Mouse (Mus musculus): Measurements from ENCODE around the gene Kif4. TPM values are rescaled to one million over a fixed set of nuclear protein-coding genes. Genes with fewer than 3 reads are reported as not detected.

The Kif4 gene
- polyA plus RNA-seq, 1 experiment from 2014 or later = 3.6 TPM

DNA sequence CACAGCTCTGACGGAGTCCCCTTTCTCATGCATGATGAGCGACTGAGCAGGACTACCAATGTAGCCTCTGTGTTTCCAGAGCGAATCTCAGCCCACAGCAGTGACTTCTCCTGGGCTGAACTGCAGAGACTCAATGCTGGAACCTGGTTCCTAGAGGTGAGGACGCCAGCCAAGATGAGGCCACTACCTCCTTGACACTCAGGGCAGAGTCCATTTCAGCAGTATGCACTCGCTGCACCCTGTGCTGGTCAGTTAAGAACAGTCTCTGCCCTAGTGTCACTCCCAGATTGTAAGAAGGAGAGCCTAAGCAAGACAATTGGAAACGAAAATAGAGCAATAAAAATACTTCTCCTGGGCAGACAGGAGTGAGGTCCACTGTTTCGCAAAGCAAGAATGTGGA is 108.8 kb downstream of the Kif4 start:
- 0 out of 2 replicates have a peak, but pooled peaks cover 5% of the 10 kb centered on the region for H3K27me3 ChIP-seq (replicated peaks)
- 71% methylated on average over 7 of the region's 7 CpGs for whole genome bisulfite sequencing
- no peak overlapping the region for H3K4me2 ChIP-seq
- no peak for ATAC-seq (ENCODE audit: low FRiP score)
- H3K4me3 ChIP-seq (replicated peaks) = no peak overlapping the region
- no peaks in the 10 kb centered on the region for H3K36me3 ChIP-seq
- no peak overlapping the region for H3K27ac ChIP-seq (replicated peaks)
- peaks cover 3% of the 10 kb centered on the region; the same call in 1 of the 2 replicates for H3K4me1 ChIP-seq
- H3K9ac ChIP-seq (replicated peaks) = no peak overlapping the region
- no peaks in the 10 kb centered on the region for H3K9me3 ChIP-seq (replicated peaks)

DNA sequence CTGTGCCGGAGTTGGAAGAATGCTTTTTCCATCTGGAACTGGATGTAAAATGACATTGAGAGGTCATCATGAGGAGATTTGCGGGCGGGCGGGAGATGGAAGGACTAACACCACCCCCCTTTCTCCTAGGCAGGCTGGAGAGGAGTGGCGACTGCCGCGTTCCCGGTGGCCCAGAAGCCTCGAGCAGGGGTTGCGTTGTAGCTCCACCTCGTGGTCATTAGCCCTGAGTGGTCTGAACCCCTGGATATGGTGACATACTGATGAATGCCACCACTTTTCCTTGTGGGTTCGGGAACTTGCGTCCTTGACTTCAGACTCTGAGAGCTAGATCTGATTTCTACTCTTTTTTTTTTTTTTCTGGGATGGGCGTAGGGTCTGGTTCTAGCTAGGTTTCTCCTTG is 113.4 kb downstream of the Kif4 start:
- H3K27me3 ChIP-seq (replicated peaks) = 0 out of 2 replicates have a peak, but pooled peaks cover 5% of the 10 kb centered on the region
- H3K36me3 ChIP-seq = no peaks in the 10 kb centered on the region
- 21% methylated on average over 14 of the region's 14 CpGs for WGBS
- H3K4me3 ChIP-seq (replicated peaks) = peak overlapping the region; percentile 37
- peak; percentile 89 for ATAC-seq (ENCODE audit: low FRiP score)
- no peak overlapping the region for H3K27ac ChIP-seq (replicated peaks)
- H3K9ac ChIP-seq (replicated peaks) = peak overlapping the region; percentile 40; the same call in 1 of the 2 replicates
- no peaks in the 10 kb centered on the region for H3K9me3 ChIP-seq (replicated peaks)
- peaks cover 5% of the 10 kb centered on the region; the same call in 1 of the 2 replicates for H3K4me1 ChIP-seq
- peak overlapping the region; percentile 56 for H3K4me2 ChIP-seq

DNA sequence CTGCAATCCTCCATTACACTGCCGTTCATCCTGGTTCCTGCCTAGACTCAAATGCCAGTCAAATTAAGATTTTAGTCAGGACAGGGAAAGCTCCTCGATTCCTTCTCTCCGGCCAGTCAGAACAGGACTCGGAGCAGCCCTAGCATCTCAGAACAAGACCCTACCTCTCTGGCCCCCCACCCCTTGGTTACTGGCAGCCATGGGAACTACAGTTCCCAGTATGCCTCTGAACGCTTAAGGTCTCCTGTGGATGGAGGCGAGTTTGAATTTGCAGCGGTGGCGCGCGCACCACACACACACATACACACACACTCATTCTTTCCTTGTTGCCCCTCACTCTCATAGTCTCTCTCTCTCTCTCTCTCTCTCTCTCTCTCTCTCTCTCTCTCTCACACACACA is 113.9 kb downstream of the Kif4 start:
- H3K9ac ChIP-seq (replicated peaks) = peak overlapping the region; percentile 40
- H3K4me3 ChIP-seq (replicated peaks) = peak overlapping the region; percentile 37
- H3K27me3 ChIP-seq (replicated peaks) = 0 out of 2 replicates have a peak, but pooled peaks cover 5% of the 10 kb centered on the region
- peak; percentile 91 for ATAC-seq (ENCODE audit: low FRiP score)
- no peaks in the 10 kb centered on the region for H3K36me3 ChIP-seq
- H3K4me1 ChIP-seq = peaks cover 5% of the 10 kb centered on the region; the same call in 1 of the 2 replicates
- no peak overlapping the region for H3K27ac ChIP-seq (replicated peaks)
- no peaks in the 10 kb centered on the region for H3K9me3 ChIP-seq (replicated peaks)
- WGBS = 36% methylated on average over 10 of the region's 10 CpGs
- peak overlapping the region; percentile 56 for H3K4me2 ChIP-seq

DNA sequence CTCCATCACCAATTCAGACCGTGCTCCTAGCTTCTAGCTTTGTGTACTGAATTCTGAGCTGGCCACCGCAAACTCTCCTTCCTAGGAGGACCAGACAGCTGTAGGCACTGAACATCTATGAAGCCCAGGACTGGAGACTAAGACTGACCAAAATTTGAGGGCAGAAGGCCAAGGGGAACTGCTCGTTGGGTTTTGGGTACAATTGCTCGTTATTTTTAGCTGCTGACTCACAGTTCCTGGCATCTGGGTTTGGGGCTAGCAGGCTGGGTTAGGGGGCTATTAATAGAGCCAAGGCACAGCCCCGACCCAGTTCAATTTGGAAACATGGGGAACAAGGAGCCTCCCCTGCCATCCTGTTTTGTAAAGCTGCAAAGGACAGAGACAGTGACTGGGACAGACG is 115.2 kb downstream of the Kif4 start:
- Histone ChIP-seq H3K4me2 (no peak overlapping the region), H3K27ac (replicated peaks) (no peak overlapping the region), H3K4me3 (replicated peaks) (no peak overlapping the region), H3K9me3 (replicated peaks) (no peaks in the 10 kb centered on the region), H3K27me3 (replicated peaks) (0 out of 2 replicates have a peak, but pooled peaks cover 2% of the 10 kb centered on the region), H3K36me3 (no peaks in the 10 kb centered on the region), H3K4me1 (peaks cover 5% of the 10 kb centered on the region; the same call in 1 of the 2 replicates), H3K9ac (replicated peaks) (no peak overlapping the region)
- WGBS = 68% methylated on average over 6 of the region's 6 CpGs
- no peak for ATAC-seq (ENCODE audit: low FRiP score)

DNA sequence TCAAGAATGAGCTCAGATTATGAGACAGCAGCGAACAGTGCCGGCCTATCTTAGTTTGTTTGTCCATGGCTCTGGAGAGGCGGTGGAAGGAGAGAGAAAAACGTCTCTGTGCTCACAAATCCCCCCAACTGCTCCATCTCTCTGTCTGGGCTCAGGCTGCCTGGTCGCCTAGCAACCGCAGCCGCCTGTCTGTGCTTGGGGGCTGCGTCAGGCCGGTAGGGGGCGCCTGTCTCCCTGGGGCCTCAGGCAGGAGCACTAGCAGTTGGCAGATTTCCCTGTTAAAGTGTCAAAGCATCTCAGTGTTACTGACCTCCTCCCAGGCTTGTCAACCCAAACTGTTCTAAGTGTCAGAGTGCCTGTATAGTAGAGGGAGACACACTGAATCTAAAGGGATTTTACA is 116.4 kb downstream of the Kif4 start:
- ATAC-seq (ENCODE audit: low FRiP score) = peak; percentile 78
- no peaks in the 10 kb centered on the region for H3K36me3 ChIP-seq
- no peak overlapping the region for H3K9ac ChIP-seq (replicated peaks)
- peaks cover 5% of the 10 kb centered on the region; the same call in 1 of the 2 replicates for H3K4me1 ChIP-seq
- H3K9me3 ChIP-seq (replicated peaks) = no peaks in the 10 kb centered on the region
- 6% methylated on average over 10 of the region's 10 CpGs for WGBS
- H3K4me3 ChIP-seq (replicated peaks) = no peak overlapping the region
- H3K27ac ChIP-seq (replicated peaks) = no peak overlapping the region
- H3K4me2 ChIP-seq = no peak overlapping the region
- H3K27me3 ChIP-seq (replicated peaks) = 0 out of 2 replicates have a peak, but pooled peaks cover 2% of the 10 kb centered on the region

DNA sequence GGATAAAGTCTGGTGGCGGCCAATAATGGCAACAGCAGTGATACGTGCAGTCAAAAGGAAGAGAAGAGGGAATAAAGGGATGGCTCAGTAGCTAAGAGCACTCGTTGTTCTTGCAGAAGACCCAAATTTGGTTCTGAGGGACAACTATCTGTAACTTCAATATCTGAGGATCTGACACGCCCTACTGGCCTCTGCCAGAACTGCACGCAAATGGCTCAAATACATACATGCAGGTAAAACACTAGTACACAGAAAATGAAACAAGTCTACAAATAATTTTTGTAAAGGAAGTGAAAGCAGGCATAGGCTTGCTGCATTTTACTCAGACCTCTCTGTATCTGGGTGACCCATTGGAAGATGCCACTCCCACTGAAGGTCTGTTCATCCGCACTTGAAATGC is 140.3 kb downstream of the Kif4 start:
- Histone ChIP-seq H3K27me3 (replicated peaks) (no peaks in the 10 kb centered on the region), H3K4me1 (0 out of 2 replicates have a peak, but pooled peaks cover 4% of the 10 kb centered on the region), H3K4me3 (replicated peaks) (no peak overlapping the region), H3K9me3 (replicated peaks) (no peaks in the 10 kb centered on the region), H3K27ac (replicated peaks) (no peak overlapping the region), H3K4me2 (no peak overlapping the region), H3K36me3 (no peaks in the 10 kb centered on the region), H3K9ac (replicated peaks) (no peak overlapping the region)
- ATAC-seq (ENCODE audit: low FRiP score) = no peak
- WGBS = 89% methylated on average over 6 of the region's 6 CpGs

DNA sequence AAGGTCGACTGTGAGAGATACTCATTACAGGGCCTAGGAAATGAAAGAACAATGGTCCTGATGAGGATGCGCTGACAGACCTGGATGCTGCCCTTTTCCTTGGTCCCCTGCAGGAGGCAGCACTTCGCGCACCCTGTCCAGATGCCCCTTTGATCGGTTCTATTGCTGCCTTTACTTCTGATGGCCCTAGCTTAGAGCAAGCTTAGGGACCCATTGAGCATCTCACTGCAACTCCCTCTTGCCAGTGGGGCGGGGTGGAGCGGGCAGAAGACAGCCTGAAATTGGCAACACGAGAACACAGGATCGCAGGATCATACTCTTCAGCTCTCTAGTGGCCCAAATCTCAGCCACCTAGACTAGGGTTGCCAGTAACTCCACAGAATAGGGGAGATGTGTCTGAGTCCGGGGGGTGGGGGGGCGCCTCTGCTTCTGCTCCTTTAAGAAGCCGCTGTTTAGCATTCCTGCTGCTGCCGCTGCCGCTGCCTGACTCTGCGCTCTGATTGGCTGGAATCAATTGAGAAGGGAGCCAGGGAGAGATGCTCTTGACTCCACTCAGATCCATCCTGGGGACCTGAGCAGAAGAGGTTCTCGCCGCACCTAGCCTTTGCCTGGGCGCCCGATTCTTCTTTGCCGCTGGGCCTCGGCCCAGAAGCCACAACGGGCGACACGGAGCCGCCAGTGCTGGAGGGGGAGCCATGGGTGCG is 141.8 kb downstream of the Kif4 start, which contains the start of gene Dlg3:
Gene Dlg3 (plus strand): TSS at position 542 of the 704 bp plus-strand sequence.
- Histone ChIP-seq H3K27me3 (replicated peaks) (no peaks in the 10 kb centered on the region), H3K27ac (replicated peaks) (peak within 1 kb of the TSS; percentile 90), H3K9me3 (replicated peaks) (no peaks in the 10 kb centered on the region), H3K4me1 (peaks cover 10% of the 10 kb centered on the region; the same call in 1 of the 2 replicates), H3K36me3 (no peaks in the 10 kb centered on the region), H3K4me2 (peak within 1 kb of the TSS; percentile 59), H3K9ac (replicated peaks) (peak within 1 kb of the TSS; percentile 64), H3K4me3 (replicated peaks) (peak within 1 kb of the TSS; percentile 61)
- ATAC-seq (ENCODE audit: low FRiP score) = peak; percentile 92
- WGBS = 14% methylated on average over 26 of the region's 26 CpGs

DNA sequence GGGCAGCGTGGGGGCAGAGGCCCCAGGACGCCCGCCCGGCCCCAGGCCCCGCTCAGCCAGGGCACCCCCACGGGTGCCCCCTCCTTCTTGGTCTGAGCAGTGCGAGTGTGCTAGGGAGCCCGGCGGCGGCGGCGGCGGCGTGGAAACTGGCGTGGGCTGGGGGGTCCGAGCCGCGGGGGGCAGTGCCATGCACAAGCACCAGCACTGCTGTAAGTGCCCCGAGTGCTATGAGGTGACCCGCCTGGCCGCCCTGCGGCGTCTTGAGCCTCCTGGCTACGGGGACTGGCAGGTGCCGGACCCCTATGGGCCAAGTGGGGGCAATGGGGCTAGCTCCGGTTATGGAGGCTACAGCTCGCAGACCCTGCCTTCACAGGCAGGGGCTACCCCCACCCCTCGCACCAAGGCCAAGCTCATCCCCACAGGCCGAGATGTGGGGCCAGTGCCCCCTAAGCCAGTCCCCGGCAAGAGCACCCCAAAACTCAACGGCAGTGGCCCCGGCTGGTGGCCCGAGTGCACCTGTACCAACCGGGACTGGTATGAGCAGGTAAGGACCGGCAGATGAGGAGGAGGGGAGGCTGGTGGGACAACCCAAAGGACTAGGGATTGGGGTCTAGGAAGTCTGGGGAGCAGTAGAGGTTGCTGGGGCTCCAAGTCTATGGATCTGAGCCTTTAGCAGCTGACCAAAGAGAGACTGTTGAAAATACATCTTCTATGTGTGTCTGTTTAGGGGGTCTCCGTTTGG is 142.5 kb downstream of the Kif4 start:
- ATAC-seq (ENCODE audit: low FRiP score) = peak; percentile 56
- H3K27ac ChIP-seq (replicated peaks) = peak overlapping the region; percentile 90
- peak overlapping the region; percentile 59 for H3K4me2 ChIP-seq
- H3K36me3 ChIP-seq = no peaks in the 10 kb centered on the region
- H3K9ac ChIP-seq (replicated peaks) = peak overlapping the region; percentile 64
- WGBS = 16% methylated on average over 22 of the region's 36 CpGs
- no peaks in the 10 kb centered on the region for H3K27me3 ChIP-seq (replicated peaks)
- peak overlapping the region; percentile 61 for H3K4me3 ChIP-seq (replicated peaks)
- peaks cover 10% of the 10 kb centered on the region; the same call in 1 of the 2 replicates for H3K4me1 ChIP-seq
- H3K9me3 ChIP-seq (replicated peaks) = no peaks in the 10 kb centered on the region

DNA sequence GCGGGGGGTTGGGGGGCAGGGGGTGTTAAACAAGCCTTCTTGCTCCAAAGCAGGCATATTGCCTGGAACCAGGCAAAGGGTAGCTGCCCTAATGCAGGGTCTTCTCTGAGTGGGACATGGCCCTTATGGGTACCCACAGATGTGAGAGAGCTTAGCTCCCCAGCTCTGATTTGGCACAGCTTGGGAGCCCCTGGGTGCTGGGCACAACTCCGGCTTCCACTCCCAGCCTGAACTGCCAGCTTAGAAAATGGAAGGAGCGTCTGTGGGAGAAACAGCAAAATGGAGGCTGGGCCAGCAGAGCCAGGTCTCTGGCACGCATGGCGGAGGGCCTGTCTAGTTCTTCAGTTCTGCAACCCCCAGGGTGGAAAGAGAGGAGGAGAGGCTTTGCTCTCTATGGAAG is 143.7 kb downstream of the Kif4 start:
- Histone ChIP-seq H3K4me2 (peak overlapping the region; percentile 59), H3K36me3 (no peaks in the 10 kb centered on the region), H3K9me3 (replicated peaks) (no peaks in the 10 kb centered on the region), H3K4me3 (replicated peaks) (peak overlapping the region; percentile 61), H3K27me3 (replicated peaks) (no peaks in the 10 kb centered on the region), H3K9ac (replicated peaks) (peak overlapping the region; percentile 64), H3K4me1 (peaks cover 10% of the 10 kb centered on the region; the same call in 1 of the 2 replicates), H3K27ac (replicated peaks) (peak overlapping the region; percentile 90)
- ATAC-seq (ENCODE audit: low FRiP score) = no peak
- 64% methylated on average over 5 of the region's 5 CpGs for WGBS

DNA sequence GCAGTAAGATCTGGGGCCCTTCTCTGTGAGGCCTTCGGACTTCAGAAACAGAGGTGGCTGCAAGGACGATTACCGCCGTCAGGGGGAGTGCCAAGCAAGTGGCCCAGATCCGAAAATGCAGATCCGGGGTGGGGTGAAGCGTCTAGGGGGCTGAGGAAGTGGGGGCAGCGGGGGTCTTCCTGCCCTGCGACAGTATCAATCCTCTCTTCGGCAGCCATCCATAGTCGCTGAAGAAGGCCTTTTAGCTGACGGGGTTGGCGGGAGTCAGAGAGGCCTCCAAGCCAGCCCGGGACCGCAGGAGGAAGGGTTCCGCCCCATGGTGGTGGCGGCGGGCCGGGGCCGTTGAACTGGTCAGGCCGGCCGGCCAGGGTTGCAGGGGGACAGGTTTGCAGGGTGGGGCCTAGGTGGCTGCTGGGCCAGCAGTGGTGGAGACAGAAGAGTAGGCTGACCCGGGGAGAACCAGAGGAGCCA is 148.8 kb downstream of the Kif4 start:
- peak overlapping the region; percentile 44 for H3K4me2 ChIP-seq
- peaks cover 25% of the 10 kb centered on the region; the same call in 1 of the 2 replicates for H3K4me1 ChIP-seq
- ATAC-seq (ENCODE audit: low FRiP score) = no peak
- no peaks in the 10 kb centered on the region for H3K36me3 ChIP-seq
- peak overlapping the region; percentile 30 for H3K9ac ChIP-seq (replicated peaks)
- no peaks in the 10 kb centered on the region for H3K9me3 ChIP-seq (replicated peaks)
- no peaks in the 10 kb centered on the region for H3K27me3 ChIP-seq (replicated peaks)
- peak overlapping the region; percentile 28 for H3K4me3 ChIP-seq (replicated peaks)
- 7% methylated on average over 23 of the region's 23 CpGs for WGBS
- H3K27ac ChIP-seq (replicated peaks) = no peak overlapping the region

DNA sequence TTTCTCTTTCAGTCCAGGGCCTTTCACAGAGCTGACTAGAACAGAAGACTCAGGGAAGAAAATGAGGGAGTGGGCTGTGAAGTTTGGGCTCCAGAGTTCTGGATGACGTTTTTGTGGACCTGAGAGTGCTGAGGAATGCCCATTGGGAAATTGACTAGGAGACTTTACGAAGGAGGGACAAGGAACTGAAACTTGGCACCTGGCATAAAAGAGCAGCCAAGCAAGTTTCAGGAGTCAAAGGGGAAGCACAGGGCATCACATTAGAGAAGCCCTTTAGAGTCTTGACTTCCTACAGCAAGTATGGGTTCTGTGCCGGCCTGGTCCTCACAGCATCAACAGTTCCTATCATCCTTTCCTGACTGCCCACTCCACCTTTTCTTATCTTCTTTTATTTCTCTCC is 149.9 kb downstream of the Kif4 start:
- Histone ChIP-seq H3K4me1 (peaks cover 22% of the 10 kb centered on the region; the same call in 1 of the 2 replicates), H3K4me2 (no peak overlapping the region), H3K4me3 (replicated peaks) (no peak overlapping the region), H3K9ac (replicated peaks) (no peak overlapping the region), H3K9me3 (replicated peaks) (no peaks in the 10 kb centered on the region), H3K36me3 (no peaks in the 10 kb centered on the region), H3K27me3 (replicated peaks) (no peaks in the 10 kb centered on the region), H3K27ac (replicated peaks) (no peak overlapping the region)
- WGBS = 80% methylated on average over 3 of the region's 3 CpGs
- no peak for ATAC-seq (ENCODE audit: low FRiP score)
